Mouse (Mus musculus): ENCODE results near the gene Sgms1. TPM values are rescaled to one million over a fixed set of nuclear protein-coding genes. Genes with fewer than 3 reads are reported as not detected.

Sgms1 gene
- polyA plus RNA-seq, 1 experiment from 2014 or later = 14.3 TPM

GRCm38 (mm10) chr19:32343937-32344737, 45.4 kb downstream of the Sgms1 start:
- Histone ChIP-seq H3K9me3 (replicated peaks) (no peaks in the 10 kb centered on the region), H3K4me1 (peaks cover 43% of the 10 kb centered on the region), H3K4me3 (peak overlapping the region; percentile 36), H3K27me3 (ENCODE audit: low read depth, poor library complexity, severe bottlenecking) (no peaks in the 10 kb centered on the region), H3K36me3 (no peaks in the 10 kb centered on the region), H3K27ac (peak overlapping the region; percentile 46)
- 9% methylated on average over 17 of the region's 17 CpGs for WGBS
- no peak for DNase-seq (ENCODE audit: low spot score)

- H3K27me3 ChIP-seq (ENCODE audit: low read depth, poor library complexity, severe bottlenecking) = no peaks in the 10 kb centered on the region
- no peak overlapping the region for H3K4me3 ChIP-seq
- H3K4me1 ChIP-seq = peaks cover 51% of the 10 kb centered on the region
- no peak overlapping the region; the same call in 1 of the 2 replicates for H3K27ac ChIP-seq
- H3K36me3 ChIP-seq = no peaks in the 10 kb centered on the region
- H3K9me3 ChIP-seq (replicated peaks) = no peaks in the 10 kb centered on the region
- no peak for DNase-seq (ENCODE audit: low spot score)
- 89% methylated on average over 5 of the region's 5 CpGs for WGBS
Observed at GRCm38 (mm10) chr19:32342436-32342835, 47.1 kb downstream of the Sgms1 start.

- WGBS = 87% methylated on average over 2 of the region's 2 CpGs
- no peak for DNase-seq (ENCODE audit: low spot score)
- H3K27ac ChIP-seq = no peak overlapping the region
Observed at GRCm38 (mm10) chr19:32341091-32341490, 48.4 kb downstream of the Sgms1 start.

GRCm38 (mm10) chr19:32340168-32340567, 49.3 kb downstream of the Sgms1 start:
- H3K36me3 ChIP-seq = no peaks in the 10 kb centered on the region
- DNase-seq (ENCODE audit: low spot score) = no peak
- peaks cover 39% of the 10 kb centered on the region for H3K4me1 ChIP-seq
- no peaks in the 10 kb centered on the region for H3K27me3 ChIP-seq (ENCODE audit: low read depth, poor library complexity, severe bottlenecking)
- WGBS = 91% methylated on average over 5 of the region's 5 CpGs
- H3K27ac ChIP-seq = no peak overlapping the region
- H3K9me3 ChIP-seq (replicated peaks) = no peaks in the 10 kb centered on the region
- no peak overlapping the region for H3K4me3 ChIP-seq

More at GRCm38 (mm10) chr19:32341091-32341490, 48.4 kb downstream of the Sgms1 start:
- Histone ChIP-seq H3K9me3 (replicated peaks) (no peaks in the 10 kb centered on the region), H3K4me1 (peaks cover 48% of the 10 kb centered on the region), H3K4me3 (no peak overlapping the region), H3K36me3 (no peaks in the 10 kb centered on the region), H3K27me3 (ENCODE audit: low read depth, poor library complexity, severe bottlenecking) (no peaks in the 10 kb centered on the region)

GRCm38 (mm10) chr19:32337708-32338107, 51.8 kb downstream of the Sgms1 start:
- Histone ChIP-seq H3K36me3 (no peaks in the 10 kb centered on the region), H3K27ac (0 out of 2 replicates have a peak overlapping the region, but pooled peaks have one; percentile 8), H3K4me1 (peaks cover 18% of the 10 kb centered on the region), H3K4me3 (no peak overlapping the region), H3K27me3 (ENCODE audit: low read depth, poor library complexity, severe bottlenecking) (no peaks in the 10 kb centered on the region), H3K9me3 (replicated peaks) (no peaks in the 10 kb centered on the region)
- WGBS = 41% methylated on average over 6 of the region's 6 CpGs
- no peak for DNase-seq (ENCODE audit: low spot score)

- Histone ChIP-seq H3K36me3 (no peaks in the 10 kb centered on the region), H3K4me1 (peaks cover 19% of the 10 kb centered on the region), H3K27ac (no peak overlapping the region), H3K27me3 (ENCODE audit: low read depth, poor library complexity, severe bottlenecking) (no peaks in the 10 kb centered on the region), H3K4me3 (no peak overlapping the region), H3K9me3 (replicated peaks) (no peaks in the 10 kb centered on the region)
- no peak for DNase-seq (ENCODE audit: low spot score)
- 96% methylated on average over 2 of the region's 2 CpGs for WGBS
Observed at GRCm38 (mm10) chr19:32334751-32335150, 54.8 kb downstream of the Sgms1 start.

- no peak overlapping the region for H3K4me3 ChIP-seq
- H3K36me3 ChIP-seq = no peaks in the 10 kb centered on the region
- H3K4me1 ChIP-seq = peaks cover 18% of the 10 kb centered on the region
- no peak for DNase-seq (ENCODE audit: low spot score)
- H3K27me3 ChIP-seq (ENCODE audit: low read depth, poor library complexity, severe bottlenecking) = no peaks in the 10 kb centered on the region
- WGBS = 87% methylated on average over 4 of the region's 4 CpGs
- H3K9me3 ChIP-seq (replicated peaks) = no peaks in the 10 kb centered on the region
- no peak overlapping the region for H3K27ac ChIP-seq
Observed at GRCm38 (mm10) chr19:32333544-32333943, 56.0 kb downstream of the Sgms1 start.

GRCm38 (mm10) chr19:32332779-32333460, 56.6 kb downstream of the Sgms1 start:
- no peak overlapping the region for H3K27ac ChIP-seq
- no peaks in the 10 kb centered on the region for H3K9me3 ChIP-seq (replicated peaks)
- peaks cover 11% of the 10 kb centered on the region for H3K4me1 ChIP-seq
- no peaks in the 10 kb centered on the region for H3K27me3 ChIP-seq (ENCODE audit: low read depth, poor library complexity, severe bottlenecking)
- no peak for DNase-seq (ENCODE audit: low spot score)
- no peaks in the 10 kb centered on the region for H3K36me3 ChIP-seq
- WGBS = 94% methylated on average over 17 of the region's 17 CpGs
- H3K4me3 ChIP-seq = no peak overlapping the region

GRCm38 (mm10) chr19:32330231-32330630, 59.3 kb downstream of the Sgms1 start:
- H3K4me1 ChIP-seq = peaks cover 20% of the 10 kb centered on the region
- no peaks in the 10 kb centered on the region for H3K27me3 ChIP-seq (ENCODE audit: low read depth, poor library complexity, severe bottlenecking)
- H3K4me3 ChIP-seq = no peak overlapping the region
- no peak for DNase-seq (ENCODE audit: low spot score)
- H3K27ac ChIP-seq = no peak overlapping the region
- 75% methylated on average over 3 of the region's 3 CpGs for WGBS
- H3K36me3 ChIP-seq = no peaks in the 10 kb centered on the region
- no peaks in the 10 kb centered on the region for H3K9me3 ChIP-seq (replicated peaks)

- Histone ChIP-seq H3K27ac (no peak overlapping the region), H3K9me3 (replicated peaks) (no peaks in the 10 kb centered on the region), H3K4me3 (no peak overlapping the region), H3K36me3 (no peaks in the 10 kb centered on the region), H3K4me1 (peaks cover 27% of the 10 kb centered on the region), H3K27me3 (ENCODE audit: low read depth, poor library complexity, severe bottlenecking) (no peaks in the 10 kb centered on the region)
- DNase-seq (ENCODE audit: low spot score) = no peak
- 89% methylated on average over 5 of the region's 5 CpGs for WGBS
Observed at GRCm38 (mm10) chr19:32329511-32329910, 60.0 kb downstream of the Sgms1 start.

GRCm38 (mm10) chr19:32328089-32328828, 61.3 kb downstream of the Sgms1 start:
- DNase-seq (ENCODE audit: low spot score) = no peak
- WGBS = 45% methylated on average over 2 of the region's 2 CpGs
- H3K4me1 ChIP-seq = peaks cover 36% of the 10 kb centered on the region

GRCm38 (mm10) chr19:32326621-32327021, 62.9 kb downstream of the Sgms1 start:
- H3K36me3 ChIP-seq = no peaks in the 10 kb centered on the region
- no peak for DNase-seq (ENCODE audit: low spot score)
- no peaks in the 10 kb centered on the region for H3K27me3 ChIP-seq (ENCODE audit: low read depth, poor library complexity, severe bottlenecking)
- H3K4me3 ChIP-seq = no peak overlapping the region
- H3K4me1 ChIP-seq = peaks cover 51% of the 10 kb centered on the region
- no peak overlapping the region for H3K27ac ChIP-seq
- WGBS = 65% methylated on average over 4 of the region's 4 CpGs
- H3K9me3 ChIP-seq (replicated peaks) = no peaks in the 10 kb centered on the region

More at GRCm38 (mm10) chr19:32328089-32328828, 61.3 kb downstream of the Sgms1 start:
- Histone ChIP-seq H3K4me3 (no peak overlapping the region), H3K36me3 (no peaks in the 10 kb centered on the region), H3K27me3 (ENCODE audit: low read depth, poor library complexity, severe bottlenecking) (no peaks in the 10 kb centered on the region), H3K9me3 (replicated peaks) (no peaks in the 10 kb centered on the region), H3K27ac (no peak overlapping the region)

- Histone ChIP-seq H3K27me3 (ENCODE audit: low read depth, poor library complexity, severe bottlenecking) (no peaks in the 10 kb centered on the region), H3K9me3 (replicated peaks) (no peaks in the 10 kb centered on the region), H3K36me3 (no peaks in the 10 kb centered on the region), H3K4me3 (no peak overlapping the region), H3K4me1 (peaks cover 55% of the 10 kb centered on the region), H3K27ac (no peak overlapping the region)
- DNase-seq (ENCODE audit: low spot score) = no peak
- WGBS = 89% methylated on average over 3 of the region's 3 CpGs
Observed at GRCm38 (mm10) chr19:32326156-32326555, 63.4 kb downstream of the Sgms1 start.

All from limb, embryonic 10.5 days (tissue).